Mouse (Mus musculus): ENCODE measurements around the gene Gm28042.

The Gm28042 gene

GRCm38 (mm10) chr2:120060651-120061050 lies 33.4 kb downstream of the Gm28042 start:
- DNase-seq = no peak

GRCm38 (mm10) chr2:120062248-120062647 lies 35.0 kb downstream of the Gm28042 start:
- no peak for DNase-seq

GRCm38 (mm10) chr2:120064639-120065038 lies 37.3 kb downstream of the Gm28042 start:
- no peak for DNase-seq

GRCm38 (mm10) chr2:120065243-120065642 lies 38.0 kb downstream of the Gm28042 start:
- no peak for DNase-seq

GRCm38 (mm10) chr2:120066224-120066623 lies 38.9 kb downstream of the Gm28042 start:
- no peak for DNase-seq

GRCm38 (mm10) chr2:120068555-120069465 lies 41.5 kb downstream of the Gm28042 start:
- DNase-seq = peak; percentile 41 to 51

- no peak for DNase-seq
Observed at GRCm38 (mm10) chr2:120069466-120069990, 42.2 kb downstream of the Gm28042 start.

- DNase-seq = no peak
Observed at GRCm38 (mm10) chr2:120074096-120074495, 46.8 kb downstream of the Gm28042 start.

- DNase-seq = peak; percentile 76 to 77
Observed at GRCm38 (mm10) chr2:120076076-120076705, 48.9 kb downstream of the Gm28042 start.

GRCm38 (mm10) chr2:120082416-120082815 lies 55.1 kb downstream of the Gm28042 start:
- no peak for DNase-seq

GRCm38 (mm10) chr2:120084593-120085361 lies 57.5 kb downstream of the Gm28042 start:
- no peak for DNase-seq

- no peak for DNase-seq
Observed at GRCm38 (mm10) chr2:120086038-120086437, 58.7 kb downstream of the Gm28042 start.

- no peak for DNase-seq
Observed at GRCm38 (mm10) chr2:120087391-120087790, 60.1 kb downstream of the Gm28042 start.

- no peak for DNase-seq
Observed at GRCm38 (mm10) chr2:120087897-120088296, 60.6 kb downstream of the Gm28042 start.

GRCm38 (mm10) chr2:120090979-120091378 lies 63.7 kb downstream of the Gm28042 start:
- no peak for DNase-seq

Measured in cerebellum, adult 18-20 months (tissue).